Mouse (Mus musculus) erythroid progenitor cell, adult 5-6 weeks (primary cell): Measurements from ENCODE around the gene H6pd. TPM values are rescaled to one million over a fixed set of nuclear protein-coding genes. Genes with fewer than 3 reads are reported as not detected.

Experiments used
- ATAC-seq: replicated peaks from 2 replicates; pipeline ENCODE4 v1.8.0; 2016; ENCODE audit warnings: moderate number of reproducible peaks, mild to moderate bottlenecking, moderate TSS enrichment, inconsistent platforms; ENCODE audit not compliant: poor library complexity, low FRiP score, severe bottlenecking
- total RNA-seq, 2 experiments: library from RNA; stranded (forward) in 1 of 2; stranded (reverse) in 1 of 2; fragments of 150-400 nt in 1 of 2; fragments of 186-747, 209-891 nt in 1 of 2; gene quantifications; 2 replicates each; pipeline versions ENCODE4 v1.2.3 to v1.2.4; 2015 to 2017; ENCODE audit warnings: low replicate concordance in 2 of 2

Gene H6pd
- total RNA-seq, 2 experiments from 2014 or later = 2.5 to 11.8 TPM

DNA sequence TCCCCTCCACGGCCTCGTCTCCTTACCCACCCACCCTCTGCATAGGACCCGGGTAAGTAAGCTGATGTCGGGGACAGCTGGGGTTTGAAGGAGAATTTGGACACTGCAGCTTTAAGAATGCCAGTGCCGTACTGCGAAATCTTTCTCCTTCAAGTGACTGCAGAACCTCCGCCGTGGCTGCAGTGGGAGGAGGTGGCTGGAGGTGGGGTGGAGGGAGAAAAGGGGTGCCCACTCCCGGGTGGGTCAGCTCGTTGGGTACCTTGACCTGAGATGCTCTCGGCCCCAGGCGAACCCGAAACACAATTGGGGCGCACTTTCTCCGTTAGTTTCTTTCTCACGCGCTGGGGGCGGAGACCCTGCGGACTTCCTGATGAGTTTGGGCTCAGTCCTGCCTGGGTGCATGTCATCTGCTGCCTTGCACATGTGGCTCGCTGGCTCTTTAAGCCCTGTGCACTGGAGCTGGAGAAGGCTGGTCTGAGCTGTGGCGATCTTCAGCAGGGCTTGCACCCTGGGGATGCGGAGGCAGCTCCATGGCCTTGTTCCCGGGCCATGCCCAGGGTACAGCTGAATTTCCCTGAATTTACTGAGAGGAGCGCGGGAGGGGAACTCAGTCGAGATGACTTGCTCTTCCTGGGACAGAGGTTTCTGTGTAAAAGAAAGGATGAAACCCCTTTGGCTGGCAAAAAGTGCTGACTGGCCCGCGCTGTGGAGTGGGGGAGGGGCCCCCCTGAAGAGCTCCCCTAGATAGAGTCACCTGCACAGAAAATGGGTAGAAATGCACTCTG is 21.8 kb upstream of the H6pd start:
- ATAC-seq = no peak

DNA sequence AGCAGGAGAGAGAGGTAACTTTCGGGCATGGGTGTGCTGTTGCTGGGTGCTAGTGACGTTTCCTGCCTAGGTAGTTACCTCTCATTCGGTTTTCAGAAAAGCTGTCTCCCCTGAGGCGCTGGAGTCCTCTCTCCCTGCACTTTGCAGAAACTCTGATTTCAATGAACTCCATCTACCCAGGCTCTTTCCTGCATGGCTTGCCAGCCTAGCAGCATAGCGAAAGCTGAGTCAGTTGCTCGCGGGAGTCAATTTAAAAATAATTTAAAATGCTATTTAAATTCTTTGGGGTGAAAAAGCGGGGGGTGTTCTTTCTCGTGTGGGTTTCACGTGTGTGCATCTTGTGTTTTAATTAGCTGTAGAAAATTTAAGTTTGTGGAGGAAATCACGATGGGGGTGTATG is 21.1 kb upstream of the H6pd start:
- no peak for ATAC-seq

GRCm38 (mm10) chr4:150023518-150023917 is 14.7 kb upstream of the H6pd start:
- no peak for ATAC-seq

- ATAC-seq = no peak
Observed at GRCm38 (mm10) chr4:150019741-150020380, 11.0 kb upstream of the H6pd start.

DNA sequence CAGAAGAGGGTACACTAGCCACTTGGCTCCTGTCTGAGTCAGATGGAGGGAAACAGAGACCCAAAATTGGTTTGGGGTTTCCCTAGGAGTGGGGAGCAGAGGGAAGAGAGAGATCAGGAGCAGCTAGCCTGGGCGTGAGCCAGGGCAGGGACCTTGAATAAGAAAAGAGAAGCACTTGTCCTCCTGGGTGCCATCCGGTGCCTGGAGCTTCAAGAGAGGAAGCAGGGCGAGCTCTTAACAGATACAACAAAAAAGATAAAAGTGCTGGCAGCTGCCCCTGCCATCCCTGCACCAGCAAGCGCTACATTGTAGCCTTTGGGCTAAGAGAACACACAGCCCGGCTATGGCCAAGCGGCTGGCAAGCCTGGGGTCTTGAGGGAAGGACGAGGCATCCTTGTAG is 6.6 kb upstream of the H6pd start:
- no peak for ATAC-seq

GRCm38 (mm10) chr4:150014378-150015091 is 5.7 kb upstream of the H6pd start:
- ATAC-seq = no peak

DNA sequence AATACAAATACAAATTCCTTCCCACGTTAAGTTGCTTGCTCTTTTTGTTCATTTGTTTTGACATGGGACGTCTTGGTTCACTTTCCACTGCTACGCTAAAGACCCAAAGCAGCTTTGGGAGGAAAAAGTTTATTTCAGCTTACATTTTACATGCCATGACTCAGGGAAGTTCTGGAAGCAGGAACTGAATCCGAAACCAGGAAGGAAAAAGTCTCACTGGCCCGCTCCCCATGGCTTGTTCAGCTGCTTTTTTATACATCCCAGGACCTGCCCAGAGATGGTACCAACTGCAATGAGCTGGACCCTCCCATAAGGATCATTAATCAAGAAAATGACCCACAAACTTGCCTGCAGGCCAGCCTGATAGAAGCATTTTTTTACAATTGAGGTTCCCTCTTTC is 5.0 kb upstream of the H6pd start:
- no peak for ATAC-seq

GRCm38 (mm10) chr4:150013186-150013690 is 4.4 kb upstream of the H6pd start:
- ATAC-seq = no peak

GRCm38 (mm10) chr4:150012322-150012723 is 3.5 kb upstream of the H6pd start:
- ATAC-seq = no peak

- no peak for ATAC-seq
Observed at GRCm38 (mm10) chr4:150011564-150012321, 2.9 kb upstream of the H6pd start.

GRCm38 (mm10) chr4:150010054-150010730 is 1.4 kb upstream of the H6pd start:
- no peak for ATAC-seq

GRCm38 (mm10) chr4:150009587-150009930 is 736 bp upstream of the H6pd start:
- no peak for ATAC-seq

- no peak for ATAC-seq
Observed at GRCm38 (mm10) chr4:150008325-150008852, 434 bp downstream of the H6pd start.

DNA sequence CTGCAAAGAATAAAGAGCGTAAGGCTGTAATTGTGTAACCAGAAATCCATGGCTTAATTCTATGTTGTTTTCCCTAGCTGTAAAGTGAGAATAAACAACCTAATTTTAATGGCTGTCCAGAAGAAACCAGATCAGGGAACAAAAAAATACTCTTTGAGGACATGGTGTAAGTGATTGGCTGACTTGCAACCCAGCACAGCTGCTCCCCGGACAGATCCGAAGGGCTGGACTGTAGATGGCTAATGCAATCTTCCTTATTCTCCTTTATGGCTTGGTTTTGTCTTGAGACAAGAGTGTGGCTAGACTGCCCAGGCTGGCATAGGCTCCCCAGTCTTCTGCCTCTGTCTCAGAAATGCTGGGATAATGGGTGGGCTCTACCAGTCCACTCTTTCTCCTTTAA is 1.4 kb downstream of the H6pd start:
- ATAC-seq = no peak

- no peak for ATAC-seq
Observed at GRCm38 (mm10) chr4:150006991-150007390, 1.8 kb downstream of the H6pd start.

GRCm38 (mm10) chr4:150006122-150006854 is 2.5 kb downstream of the H6pd start:
- no peak for ATAC-seq

DNA sequence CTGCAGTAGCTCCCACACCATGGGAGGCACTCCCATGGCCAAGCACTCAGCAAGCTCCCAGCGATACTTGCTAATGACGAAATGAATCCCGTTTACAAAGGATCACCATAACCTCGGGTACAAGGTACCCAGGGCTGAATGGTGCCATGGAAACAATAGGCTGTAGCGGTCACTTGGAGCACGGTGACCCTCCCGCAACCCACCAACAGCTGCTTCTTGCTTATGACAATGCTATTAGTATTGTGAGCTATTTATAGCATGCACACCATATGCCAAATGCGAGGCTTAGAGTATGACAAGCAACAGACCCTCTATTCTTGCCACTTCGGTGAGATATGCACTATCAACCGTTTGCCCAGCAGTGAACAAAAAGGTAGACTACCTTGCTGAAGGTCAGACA is 3.6 kb downstream of the H6pd start:
- no peak for ATAC-seq

DNA sequence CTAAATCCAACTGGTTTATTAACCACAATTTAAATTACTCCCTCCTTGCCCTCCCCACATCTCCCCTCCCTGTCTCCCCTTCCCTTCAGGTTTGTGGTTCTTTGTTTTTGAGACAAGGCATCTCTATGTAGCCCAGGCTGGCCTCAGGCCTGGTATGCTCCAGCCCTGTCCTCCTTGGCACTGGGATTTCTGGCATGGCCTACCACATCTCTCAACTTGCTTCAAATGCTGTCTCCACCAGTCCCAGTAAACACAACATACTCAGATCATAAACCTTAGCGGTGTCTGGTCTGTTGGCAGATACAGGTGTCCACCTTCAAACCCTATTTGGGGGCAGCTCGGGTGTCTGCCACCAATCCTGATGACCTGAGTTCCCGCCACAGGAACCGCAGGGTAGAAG is 5.2 kb downstream of the H6pd start:
- ATAC-seq = no peak
